Mouse (Mus musculus): ENCODE measurements at regions not wholly inside any gene's neighbourhood (a gene's known extent, or its start where the extent isn't known, plus 50 kb on each side); places are given as distances from the start of the nearest gene placed in this dataset.

DNA sequence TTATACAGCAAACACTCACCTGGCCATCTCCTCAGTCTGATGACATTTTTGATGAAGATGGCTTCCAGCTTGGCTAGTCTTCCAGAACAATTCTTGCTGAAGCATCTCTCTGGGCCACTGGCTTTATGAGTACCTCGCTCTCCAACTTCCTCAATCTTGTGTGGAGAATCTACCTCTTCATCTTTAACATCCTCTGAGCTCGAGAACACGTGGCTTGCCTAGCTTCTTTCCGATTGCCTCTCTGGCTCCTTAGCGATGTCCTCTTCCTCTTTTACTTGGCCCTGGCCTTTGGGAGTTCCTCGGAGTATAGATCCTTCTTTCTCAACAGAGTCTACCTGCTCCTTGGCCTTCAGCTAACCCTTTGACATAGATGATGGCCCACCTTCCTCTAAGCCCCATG is 231.0 kb downstream of the Uaca start:
- no peak for TF ChIP-seq CTCF (IDR thresholded peaks at IDR 0.05; ENCODE audit: extremely low read depth, insufficient read depth, low read length)
- no peak for TF ChIP-seq POLR2A (IDR thresholded peaks at IDR 0.05; ENCODE audit: extremely low read depth, insufficient read depth, low read length)
